Mouse (Mus musculus) cerebellum, adult 9-11 months (tissue): ENCODE measurements at regions not wholly inside any gene's neighbourhood (a gene's known extent, or its start where the extent isn't known, plus 50 kb on each side); places are given as distances from the start of the nearest gene placed in this dataset.
"Not testable (repeated sequence)": the region's sequence is repeated elsewhere in the genome, so short reads cannot be mapped to it uniquely, and the experiment has no call there.

Source experiments
- DNase-seq: peaks from one replicate; pipeline ENCODE4 v3.0.0; 2022

DNA sequence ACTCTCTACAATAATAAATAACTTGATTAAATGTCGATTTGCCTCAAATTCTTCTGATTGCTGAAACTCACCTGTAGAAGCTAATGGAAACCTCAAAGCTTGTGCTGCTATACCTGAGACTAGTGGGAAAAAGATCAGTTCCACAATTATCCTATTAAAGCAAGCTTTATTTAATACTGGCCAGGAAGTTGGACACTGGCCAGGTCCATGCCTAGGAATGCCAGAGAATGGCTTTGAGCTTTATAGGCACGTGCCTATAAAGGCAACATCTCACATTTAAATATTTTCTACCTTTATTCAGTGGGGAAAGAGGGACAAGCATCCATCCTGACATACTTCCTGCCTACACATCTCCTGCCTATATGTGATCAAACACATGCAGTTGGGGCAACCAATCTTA lies 575.8 kb downstream of the Cypt12 start:
- DNase-seq = no peak

DNA sequence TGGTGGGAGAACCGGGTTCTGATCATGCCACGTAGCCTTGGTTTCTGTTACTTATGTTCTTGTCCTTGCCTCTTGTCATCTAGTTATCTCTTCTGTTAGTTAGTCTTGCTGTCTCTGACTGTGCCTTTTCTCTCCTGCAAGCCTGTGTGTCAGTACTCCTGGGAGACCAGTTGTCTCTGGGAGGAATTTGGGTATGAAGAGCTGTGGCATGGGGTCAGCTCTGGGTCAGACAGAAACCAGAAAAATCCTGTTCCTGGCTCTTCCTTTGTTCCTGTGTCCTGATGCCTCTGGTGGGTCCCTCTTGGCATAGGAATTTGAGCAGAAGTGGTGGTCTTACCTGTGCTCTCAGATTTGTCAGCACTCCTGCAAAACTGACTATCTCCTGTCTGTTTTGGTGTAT lies 609.0 kb downstream of the Cypt12 start:
- no peak for DNase-seq

DNA sequence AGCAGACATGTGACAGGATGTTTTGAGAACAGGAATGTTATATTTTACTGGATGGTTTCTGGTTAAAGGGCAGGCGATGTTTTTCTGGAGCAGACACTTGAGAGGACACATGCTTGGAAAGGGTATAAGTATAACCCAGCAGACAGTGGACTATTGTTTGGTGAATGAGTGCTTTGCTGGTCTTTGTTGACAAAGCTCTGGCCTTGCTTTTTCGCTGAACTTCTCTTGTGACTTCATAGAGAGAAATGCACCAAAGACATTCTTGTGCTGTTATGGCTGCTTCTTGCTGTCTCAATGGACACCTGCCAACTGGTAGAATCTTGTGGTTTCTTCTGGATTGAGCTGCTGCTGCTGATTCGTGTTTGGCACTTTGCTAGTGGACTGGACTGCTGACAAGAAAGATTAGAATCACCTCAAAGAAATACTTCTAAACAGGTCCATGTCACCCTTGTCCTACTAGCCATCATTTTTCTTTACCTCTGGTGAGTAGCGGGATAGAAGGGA lies 612.1 kb downstream of the Cypt12 start:
- DNase-seq = no peak

DNA sequence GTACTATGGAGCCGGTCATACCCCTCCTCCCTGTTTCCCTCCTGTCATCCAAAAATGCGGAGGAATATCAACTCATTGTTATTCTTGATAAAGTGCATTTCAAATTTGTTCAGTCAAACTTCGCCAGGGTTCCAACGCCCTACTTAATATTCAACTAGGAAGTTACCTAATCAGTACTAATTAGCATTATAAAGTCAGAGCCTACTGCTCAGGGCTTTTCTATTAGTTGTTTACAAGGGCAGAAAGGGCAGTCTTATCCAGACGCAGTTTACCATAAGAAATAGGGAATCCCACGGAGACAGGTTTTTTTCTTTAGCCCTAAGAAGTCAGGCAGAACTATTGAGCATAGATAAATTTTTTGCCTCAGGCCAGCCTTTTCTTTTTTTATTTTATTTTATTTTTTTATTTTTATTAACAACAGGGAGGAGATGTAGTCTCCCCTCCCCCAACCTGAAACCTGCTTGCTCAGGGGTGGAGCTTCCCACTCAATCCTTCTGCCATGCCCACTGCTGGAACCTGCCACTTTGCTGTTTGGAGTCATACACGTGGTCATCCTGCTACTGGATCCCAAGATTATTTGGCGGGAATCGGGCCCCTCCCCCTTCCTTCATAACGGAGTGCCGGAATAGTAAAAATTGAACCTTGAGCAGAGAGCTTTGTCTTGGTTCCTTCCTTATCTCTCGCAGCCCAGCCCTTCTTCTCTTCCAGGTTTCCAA lies 632.9 kb downstream of the Cypt12 start:
- not testable (repeated sequence) for DNase-seq

DNA sequence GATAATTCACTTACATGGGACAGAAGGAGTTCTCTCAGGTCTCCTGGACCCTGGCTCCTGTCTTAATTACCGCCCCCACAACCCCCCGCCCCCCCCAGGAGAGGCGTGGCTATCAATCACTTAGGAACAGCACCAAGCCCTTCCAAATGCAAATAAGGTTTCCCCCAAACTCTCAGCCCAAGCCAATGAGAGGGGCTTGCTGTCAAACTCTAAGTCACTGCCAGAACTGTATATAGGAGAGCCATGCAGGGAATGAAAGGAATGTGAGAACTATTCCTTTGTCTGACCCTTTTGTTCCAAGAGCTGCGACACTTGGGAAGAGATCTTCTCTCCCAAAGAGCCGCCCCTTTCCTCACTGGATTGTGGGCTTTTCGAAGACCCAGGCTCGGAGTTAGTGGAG lies 672.4 kb downstream of the Cypt12 start:
- no peak for DNase-seq

DNA sequence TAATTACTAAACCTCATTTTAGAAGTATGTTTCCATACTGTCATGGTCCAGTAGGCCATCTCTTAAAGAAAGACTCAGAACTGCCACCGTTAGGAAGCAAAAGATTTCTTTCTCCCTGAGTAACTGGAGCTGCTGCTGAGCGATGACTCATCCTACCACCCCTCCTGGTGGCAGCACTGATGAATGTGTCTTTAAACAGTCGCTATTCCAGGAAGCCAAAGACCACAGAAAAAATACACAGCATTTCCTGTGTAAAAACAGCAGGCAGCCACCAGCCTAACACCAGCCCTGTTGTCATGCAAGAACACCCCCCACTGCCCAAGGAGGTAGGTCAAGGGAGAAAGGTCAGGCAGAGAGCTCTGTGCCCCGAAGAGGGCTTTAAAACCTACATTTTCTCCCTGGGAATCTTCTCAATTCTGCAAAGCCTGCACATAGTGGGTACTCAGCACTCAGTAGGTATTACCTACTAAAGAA lies 675.7 kb downstream of the Cypt12 start:
- peak; percentile 24 for DNase-seq

DNA sequence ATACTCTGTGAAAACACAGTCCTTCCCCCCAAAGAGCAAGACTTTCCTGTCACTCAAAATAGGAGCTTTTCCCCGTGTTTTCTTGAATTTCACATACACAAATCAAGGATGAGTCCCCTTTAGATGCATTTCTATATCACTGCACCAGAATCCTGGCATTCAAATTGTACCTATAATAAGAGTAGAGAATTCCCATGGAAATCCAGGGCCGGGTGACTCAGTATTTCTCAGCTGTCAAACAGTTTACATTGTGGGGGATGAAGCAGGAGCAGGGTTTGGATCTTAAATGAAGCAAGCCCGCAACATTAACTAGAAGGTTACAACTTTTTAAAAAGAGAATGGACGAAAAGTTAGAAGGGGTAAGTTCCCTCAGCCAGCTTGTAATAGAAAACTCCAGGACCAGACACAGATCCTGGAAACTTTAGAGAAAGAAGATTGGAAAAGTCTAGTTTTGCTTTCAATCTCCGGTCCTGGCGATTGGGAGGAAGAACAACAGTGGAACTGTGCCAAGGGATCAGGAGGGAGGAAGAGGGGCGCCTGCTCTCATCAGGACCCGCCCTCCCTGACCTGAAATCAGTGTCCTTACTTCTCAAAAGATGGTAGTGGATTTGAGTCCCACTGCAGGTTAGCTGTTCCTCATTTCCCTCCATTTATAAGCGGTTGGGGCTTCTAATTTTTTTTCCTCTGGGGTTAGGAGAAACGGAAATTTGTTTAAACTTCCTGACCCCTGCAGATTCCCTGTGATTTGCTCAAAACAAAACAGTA lies 676.4 kb downstream of the Cypt12 start:
- DNase-seq = peak; percentile 20

DNA sequence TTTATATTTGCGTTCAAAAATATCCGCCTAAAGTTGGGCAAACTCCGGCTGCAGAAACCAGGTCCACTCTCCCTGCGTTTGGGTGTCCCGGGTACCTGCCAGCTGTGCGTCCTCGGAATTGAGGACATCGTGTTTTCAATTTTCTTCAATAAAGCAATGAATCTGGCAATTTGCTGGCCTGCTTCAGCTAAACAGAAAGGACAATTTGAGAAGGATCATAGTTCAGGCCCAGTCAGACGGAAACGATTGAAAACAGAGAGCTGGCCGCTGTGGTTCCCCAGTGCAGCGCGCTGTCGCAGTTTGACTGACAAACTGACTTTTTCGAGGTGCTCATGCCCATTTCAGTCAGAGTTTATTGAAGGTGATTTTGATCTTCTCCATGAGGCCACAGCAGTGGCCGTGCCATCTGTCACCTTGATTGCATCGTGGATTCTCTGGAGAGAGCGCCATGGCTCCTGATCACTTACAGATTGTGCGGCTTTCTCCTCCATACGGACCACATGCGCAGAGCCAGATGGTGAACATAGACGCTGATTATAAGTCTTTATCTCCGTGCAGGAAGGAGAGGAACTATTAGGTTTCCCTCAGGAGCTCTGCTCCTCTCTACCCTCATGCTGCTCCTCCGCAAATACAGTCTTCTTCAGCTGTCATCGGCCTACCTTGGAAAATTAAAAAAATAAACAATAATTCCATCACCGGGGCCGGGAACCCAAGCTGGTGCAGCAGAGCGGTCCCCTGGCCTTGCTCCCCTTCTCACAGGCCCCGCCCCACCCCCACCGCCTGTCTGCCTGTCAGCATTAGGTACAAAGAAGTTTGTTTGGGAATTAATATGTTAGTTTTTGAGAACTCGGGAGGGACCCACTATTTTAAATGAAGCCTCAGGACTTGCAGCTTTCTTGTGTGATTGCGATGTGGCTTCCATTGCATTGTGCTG lies 677.5 kb downstream of the Cypt12 start:
- DNase-seq = peak; percentile 84

DNA sequence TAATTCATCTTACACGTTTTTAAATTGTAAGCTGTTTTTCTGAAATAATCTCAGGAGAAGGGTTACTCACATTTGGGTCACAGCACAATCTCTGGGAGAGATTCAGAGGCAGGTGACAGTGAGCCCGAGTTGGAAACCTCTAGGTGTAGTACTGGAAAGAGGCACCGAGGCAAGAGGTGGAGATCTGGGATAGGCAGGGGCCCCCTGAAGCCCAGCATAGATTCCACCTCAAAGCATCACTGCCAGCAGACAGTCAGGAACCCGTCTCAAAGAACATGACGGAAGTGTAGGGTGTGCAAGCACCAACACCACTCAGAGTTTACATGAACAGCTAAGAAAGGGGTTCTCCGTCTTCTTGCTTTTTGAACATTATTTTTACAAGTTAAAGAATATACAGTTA lies 678.2 kb downstream of the Cypt12 start:
- DNase-seq = peak; percentile 12

DNA sequence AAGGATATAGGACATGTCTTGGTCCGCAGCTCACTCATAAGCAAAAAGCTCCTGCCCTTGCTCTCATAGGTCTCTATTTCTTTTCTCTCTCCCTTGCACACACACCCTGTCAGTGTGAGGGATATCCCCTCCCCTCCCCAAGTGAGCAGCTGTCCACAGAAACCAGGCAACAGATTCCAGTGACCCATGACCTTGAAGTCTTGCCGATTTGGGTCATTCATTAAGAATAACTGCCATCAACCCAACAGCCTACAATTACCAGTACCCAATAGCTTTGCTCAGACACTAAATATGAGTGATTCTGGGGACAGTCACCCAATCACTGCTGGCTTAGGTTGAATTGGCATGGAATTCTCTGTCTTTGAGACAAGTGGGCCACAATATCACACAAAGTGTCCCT lies 678.6 kb downstream of the Cypt12 start:
- no peak for DNase-seq

DNA sequence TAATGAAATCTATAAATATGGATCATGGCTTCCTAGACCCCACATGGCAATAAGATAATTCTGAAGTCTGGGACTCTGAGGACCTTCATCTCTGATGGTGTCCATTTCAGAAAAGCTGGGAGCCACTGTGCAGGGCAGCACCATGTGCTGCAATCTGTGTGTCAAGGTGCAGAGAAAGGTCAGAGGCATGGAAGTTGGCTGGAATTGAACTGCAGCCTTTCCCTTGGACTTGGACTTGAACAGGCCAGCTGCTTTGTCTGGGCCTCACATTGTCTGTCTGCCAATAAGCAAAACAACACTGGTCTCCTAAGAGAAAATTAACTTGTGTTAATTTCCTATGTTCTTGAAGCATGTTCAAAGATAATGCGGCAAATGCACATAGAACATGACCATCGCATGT lies 681.0 kb downstream of the Cypt12 start:
- DNase-seq = no peak

DNA sequence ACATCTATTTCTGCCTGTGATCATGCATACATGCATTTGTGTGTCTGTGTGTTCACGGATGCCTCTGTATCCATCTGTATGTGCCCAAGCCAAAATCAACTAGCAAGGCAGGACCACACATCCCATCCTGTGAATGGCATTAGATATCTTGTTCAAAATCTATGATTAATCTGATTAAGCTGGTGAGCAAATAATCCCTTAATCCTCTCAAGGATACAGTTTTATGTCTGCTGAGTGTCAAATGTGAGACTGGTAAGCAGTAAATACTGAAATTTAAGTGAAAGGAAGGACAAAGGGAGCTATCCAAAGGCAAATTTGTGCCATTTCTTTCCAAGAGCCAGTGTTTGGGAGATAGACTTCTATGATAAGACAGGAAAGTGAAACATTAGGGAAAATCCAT lies 683.4 kb downstream of the Cypt12 start:
- no peak for DNase-seq

DNA sequence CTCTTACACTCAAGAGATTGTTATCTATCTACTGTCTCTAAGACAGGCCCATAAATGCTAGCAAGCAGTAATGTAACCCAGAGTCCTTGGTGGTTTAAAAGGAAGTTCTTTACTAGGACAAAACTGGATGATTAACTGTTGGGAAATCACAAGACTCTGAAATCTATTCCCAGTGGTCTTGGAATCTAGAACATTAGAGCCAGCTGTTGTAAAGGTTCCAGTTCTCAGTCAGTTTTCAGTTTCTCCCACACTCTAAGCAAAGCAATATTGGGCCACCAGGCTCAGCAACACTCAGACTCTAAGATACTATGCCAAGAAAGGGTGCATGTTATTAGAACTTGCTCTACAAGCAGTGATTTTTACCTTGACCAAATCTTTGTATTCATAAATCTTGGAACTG lies 686.6 kb downstream of the Cypt12 start:
- DNase-seq = no peak

DNA sequence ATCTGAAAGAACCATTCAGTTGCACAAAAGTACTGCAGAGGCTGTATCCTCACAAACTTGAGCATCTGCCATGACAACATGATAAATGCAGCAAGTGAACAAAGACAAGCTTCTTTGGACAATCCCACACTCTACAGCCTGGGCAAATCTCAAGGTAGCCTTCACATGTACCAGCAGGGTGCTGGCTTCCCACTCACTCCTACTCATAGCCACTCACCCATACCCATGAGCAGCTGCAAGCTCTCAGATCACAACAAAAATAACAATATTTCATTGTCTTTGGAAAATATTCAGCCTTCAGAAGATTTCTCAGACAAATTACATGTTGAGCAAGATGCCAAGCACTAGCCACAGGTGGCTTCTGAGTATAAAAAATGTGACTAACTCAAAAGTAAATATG lies 689.3 kb downstream of the Cypt12 start:
- DNase-seq = no peak

DNA sequence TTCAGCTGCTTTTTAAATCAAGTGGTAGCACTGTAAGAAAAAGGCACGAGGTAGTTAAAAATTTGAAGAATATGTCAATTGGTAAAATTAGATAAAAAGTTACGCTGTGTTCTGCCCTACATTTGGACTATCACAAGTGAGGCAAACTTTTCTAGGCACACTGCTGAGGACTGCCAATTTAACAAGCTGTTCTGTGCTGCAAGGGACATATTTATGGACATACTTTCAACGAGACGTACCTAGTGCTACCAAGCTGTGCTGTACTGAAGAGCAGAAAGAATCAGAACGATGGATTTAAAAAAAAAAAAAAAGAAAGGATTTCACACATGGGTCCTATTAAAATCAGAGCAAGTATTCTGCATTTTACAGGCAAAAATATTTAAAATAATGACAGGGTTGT lies 692.1 kb downstream of the Cypt12 start:
- no peak for DNase-seq

DNA sequence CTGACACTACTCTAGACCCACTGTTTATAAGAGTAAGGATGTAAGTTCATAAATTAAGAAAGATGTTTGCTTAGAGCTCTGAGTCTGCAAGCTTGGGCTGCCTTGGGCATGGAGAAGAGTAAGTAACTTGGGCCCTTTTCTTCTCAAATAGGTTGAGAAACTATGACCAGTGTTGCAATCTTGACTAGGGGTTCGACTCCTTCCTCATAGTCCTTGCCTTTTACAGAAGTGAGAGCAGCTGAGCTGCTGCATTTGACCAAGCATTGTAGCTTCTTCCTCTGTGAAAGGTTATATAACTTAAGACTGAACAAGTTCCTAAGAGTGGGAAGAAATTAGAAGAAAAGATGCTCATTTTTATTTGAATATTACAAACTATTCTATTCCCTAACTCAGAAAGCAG lies 693.5 kb downstream of the Cypt12 start:
- no peak for DNase-seq

DNA sequence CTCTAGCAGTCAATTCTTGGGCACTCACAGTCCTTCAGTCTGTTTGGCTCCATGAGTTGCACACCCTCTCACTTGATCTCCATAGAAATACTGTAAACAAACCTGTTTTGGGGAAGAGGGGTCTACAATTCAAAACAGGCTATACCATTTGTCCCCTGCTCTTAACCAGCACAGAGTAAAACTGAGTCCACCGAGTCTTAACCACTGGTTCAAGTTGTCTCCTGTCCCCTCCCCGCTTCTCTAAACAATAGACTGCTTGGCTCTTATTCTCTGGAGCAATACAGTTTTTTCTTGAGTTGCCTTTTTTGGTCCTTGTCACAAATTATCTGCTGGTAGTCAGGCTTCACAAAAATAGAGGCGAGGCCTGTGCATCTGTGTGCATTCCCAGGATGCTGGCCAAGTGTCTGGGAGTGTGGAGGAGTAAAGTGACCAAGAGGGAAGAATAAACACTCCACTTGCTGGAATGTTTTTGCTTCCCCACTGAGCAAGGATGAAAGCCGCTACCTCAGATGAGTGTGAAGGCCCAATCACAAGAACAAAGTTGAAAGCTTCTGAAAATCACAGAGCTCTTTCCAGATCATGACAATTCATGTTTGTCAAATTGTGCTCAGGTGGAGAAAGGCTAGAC lies 695.3 kb downstream of the Cypt12 start:
- DNase-seq = no peak

DNA sequence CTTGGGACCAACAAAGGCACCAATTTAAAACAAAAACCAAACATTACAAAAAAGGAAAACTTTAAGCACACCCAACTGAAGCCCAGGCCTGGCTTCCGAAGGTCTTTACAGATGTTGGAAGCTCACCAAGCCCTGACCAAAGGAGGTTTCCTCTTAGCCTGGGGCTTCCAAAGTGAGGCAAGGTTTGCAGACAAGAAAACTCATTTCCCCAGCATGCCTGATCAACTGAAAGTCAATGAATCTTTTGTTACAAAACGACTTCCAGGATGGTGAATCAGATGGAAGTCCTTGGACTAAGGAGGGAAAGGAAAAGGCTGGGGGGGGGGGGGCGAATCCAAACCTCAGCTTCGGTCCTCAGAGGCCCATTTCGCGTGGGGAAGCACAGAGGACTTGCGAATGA lies 697.3 kb downstream of the Cypt12 start:
- no peak for DNase-seq

DNA sequence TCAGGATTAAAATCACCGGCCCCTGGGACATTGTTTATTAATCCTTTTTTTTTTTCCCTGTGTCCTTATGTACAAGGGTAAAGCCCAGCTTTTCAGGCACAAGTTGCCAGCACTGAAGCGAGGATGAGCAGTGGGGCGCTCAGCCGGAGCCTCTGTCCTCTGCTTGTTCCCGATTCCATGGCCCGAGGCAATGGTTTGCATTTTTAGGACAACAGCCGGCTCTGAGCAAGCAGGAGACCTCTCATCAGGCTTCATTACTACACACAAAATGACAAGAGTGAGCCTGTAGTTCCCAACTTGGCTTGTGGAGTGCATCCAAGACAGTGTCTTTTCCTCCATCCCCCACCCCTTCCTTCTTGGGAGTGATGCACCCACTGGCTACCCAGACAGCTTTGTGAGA lies 697.7 kb downstream of the Cypt12 start:
- peak; percentile 47 for DNase-seq

DNA sequence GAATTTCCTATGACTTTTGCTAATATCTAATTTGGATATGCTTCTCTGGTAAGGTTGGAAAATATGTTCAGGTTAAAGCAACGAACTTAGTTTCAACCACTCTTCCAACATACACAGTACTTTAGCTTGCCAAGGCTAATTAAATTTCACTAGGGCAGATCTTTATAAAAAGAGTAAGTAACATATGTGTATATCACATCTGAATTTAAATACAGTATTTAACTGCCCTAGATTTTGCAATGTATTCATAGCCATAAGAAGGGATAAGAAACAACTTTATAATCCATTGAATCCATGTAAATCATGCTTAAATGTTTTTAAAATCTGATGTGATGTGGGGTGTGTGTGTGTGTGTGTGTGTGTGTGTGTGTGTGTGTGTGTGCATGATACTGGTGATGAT lies 705.3 kb downstream of the Cypt12 start:
- DNase-seq = no peak

DNA sequence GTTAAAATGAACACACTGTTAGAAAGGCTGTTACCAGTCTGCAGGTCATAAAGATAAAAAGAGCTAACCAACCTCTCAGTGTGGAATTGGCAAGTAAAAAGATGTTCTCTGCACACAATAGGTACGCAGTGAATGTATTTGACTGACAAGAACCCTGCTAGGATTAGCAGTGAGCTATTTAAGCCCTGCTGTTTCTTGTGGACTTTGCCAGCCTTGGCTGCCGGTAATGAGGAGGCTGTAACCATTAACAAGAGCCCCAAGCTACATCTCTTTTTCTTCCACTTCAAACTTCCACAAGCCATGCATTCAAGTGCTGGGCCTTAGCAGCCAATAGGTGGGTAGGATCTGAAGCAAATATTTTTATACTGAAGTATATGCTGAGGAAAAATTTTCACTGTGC lies 717.5 kb downstream of the Cypt12 start:
- no peak for DNase-seq

DNA sequence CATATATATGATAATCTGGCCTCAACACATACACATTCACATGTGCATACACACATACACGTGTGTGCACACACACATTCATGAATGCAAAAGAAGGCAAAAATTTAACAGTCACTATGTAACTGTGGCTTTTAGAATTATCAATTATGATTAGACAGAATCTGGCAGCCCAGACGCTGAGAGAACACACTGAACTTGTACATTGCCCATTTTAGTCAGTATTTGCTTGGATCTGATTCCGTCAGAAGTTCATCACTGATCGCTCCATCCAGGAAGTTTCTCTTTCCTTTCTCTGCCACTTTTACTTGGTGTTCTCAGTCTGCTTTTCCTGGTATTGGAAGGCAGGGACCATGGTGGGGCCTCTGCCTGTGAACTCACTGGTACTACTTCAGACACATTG lies 719.5 kb downstream of the Cypt12 start:
- DNase-seq = no peak

DNA sequence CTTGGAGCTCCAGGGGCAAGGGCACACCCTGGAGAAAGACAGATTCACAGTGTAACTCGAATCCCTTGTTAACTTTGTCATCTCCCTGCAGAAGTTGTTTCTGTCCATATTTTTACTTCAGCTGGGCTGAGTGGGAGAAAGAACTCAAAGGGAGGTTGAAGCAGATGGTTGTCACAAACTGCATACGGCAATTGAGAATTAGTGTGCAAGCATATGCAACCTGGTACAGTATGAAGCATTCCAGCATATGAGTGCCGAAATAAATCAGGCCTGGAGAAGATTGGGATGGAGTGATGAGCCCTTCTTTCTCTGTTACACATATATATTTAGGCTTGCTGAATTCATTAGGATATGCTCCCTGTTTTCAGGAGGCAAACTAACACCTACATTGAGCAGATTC lies 720.7 kb downstream of the Cypt12 start:
- no peak for DNase-seq
